Mouse (Mus musculus) embryonic facial prominence, embryonic 11.5 days (tissue): ENCODE measurements at regions not wholly inside any gene's neighbourhood (a gene's known extent, or its start where the extent isn't known, plus 50 kb on each side); places are given as distances from the start of the nearest gene placed in this dataset.

ENCODE experiments used
- ATAC-seq: fragments of 200-750 bp; cut with Nextera tagmentation; replicated peaks from 2 replicates; pipeline ENCODE4 v1.8.0; 2017; ENCODE audit warnings: low read depth; ENCODE audit not compliant: insufficient number of reproducible peaks, low FRiP score, low TSS enrichment
- DNase-seq: peaks from one replicate; pipeline ENCODE4 v3.0.0-alpha.2; 2015; ENCODE audit warnings: low spot score
- H3K27ac ChIP-seq: fragments of 300-500 bp; sonication (generic); replicated peaks from 2 replicates; pipeline ENCODE4 v1.5.1; 2014; ENCODE audit warnings: mild to moderate bottlenecking, low read depth, low read length, control low read depth
- H3K27me3 ChIP-seq: fragments of 300-500 bp; sonication (generic); 2 replicates; pipeline ENCODE4 v1.6.1; 2014; ENCODE audit warnings: mild to moderate bottlenecking, low read length, moderate library complexity, mixed read lengths; ENCODE audit not compliant: control insufficient read depth, insufficient read depth
- H3K36me3 ChIP-seq: fragments of 300-500 bp; sonication (generic); replicated peaks from 2 replicates; pipeline ENCODE4 v1.6.1; 2014; ENCODE audit warnings: low read depth, mild to moderate bottlenecking, low read length, moderate library complexity, mixed read lengths; ENCODE audit not compliant: control insufficient read depth, insufficient read depth
- H3K4me1 ChIP-seq: fragments of 300-500 bp; sonication (generic); 2 replicates; pipeline ENCODE4 v1.6.1; 2014; ENCODE audit warnings: low read length, mixed read lengths; ENCODE audit not compliant: control insufficient read depth, insufficient read depth
- H3K4me2 ChIP-seq: fragments of 300-500 bp; sonication (generic); 2 replicates; pipeline ENCODE4 v1.6.1; 2014; ENCODE audit warnings: low read depth, mild to moderate bottlenecking, control low read depth, low read length, moderate library complexity
- H3K4me3 ChIP-seq: fragments of 300-500 bp; sonication (generic); 2 replicates; pipeline ENCODE4 v1.5.1; 2014; ENCODE audit warnings: low read depth, low read length, control low read depth
- H3K9ac ChIP-seq: fragments of 300-500 bp; sonication (generic); replicated peaks from 2 replicates; pipeline ENCODE4 v1.6.1; 2014; ENCODE audit warnings: mild to moderate bottlenecking, control low read depth, low read length
- H3K9me3 ChIP-seq: fragments of 300-500 bp; sonication (generic); replicated peaks from 2 replicates; pipeline ENCODE4 v1.6.1; 2016; ENCODE audit warnings: mild to moderate bottlenecking, low read length, inconsistent platforms, mixed read lengths; ENCODE audit not compliant: control insufficient read depth
- WGBS: fragments of 180-500 bp; shearing (Covaris S2); extraction: QIAGEN DNeasy Blood & Tissue Kit; methylation state at CpG from one replicate; pipeline ENCODE4 v1.1.7; 2014; 5-methylcytosine and 5-hydroxymethylcytosine counted together

GRCm38 (mm10) chr10:100931739-100932138 lies 341.5 kb downstream of the 1700017N19Rik start:
- no peak overlapping the region for H3K9ac ChIP-seq
- H3K36me3 ChIP-seq: no peaks in the 10 kb centered on the region
- no peak for DNase-seq
- no peak overlapping the region for H3K4me3 ChIP-seq
- no peak overlapping the region for H3K4me2 ChIP-seq
- no peak for ATAC-seq
- H3K27ac ChIP-seq: no peak overlapping the region
- no peaks in the 10 kb centered on the region for H3K9me3 ChIP-seq
- no peaks in the 10 kb centered on the region for H3K27me3 ChIP-seq
- WGBS: 83% methylated on average over 1 of the region's 1 CpGs
- no peaks in the 10 kb centered on the region for H3K4me1 ChIP-seq

- WGBS: 92% methylated on average over 9 of the region's 9 CpGs
- ATAC-seq: no peak
Observed at GRCm38 (mm10) chr10:100958371-100958770, 368.1 kb downstream of the 1700017N19Rik start.

GRCm38 (mm10) chr10:101003469-101003868 lies 413.2 kb downstream of the 1700017N19Rik start:
- Histone ChIP-seq H3K4me1 (no peaks in the 10 kb centered on the region), H3K27me3 (no peaks in the 10 kb centered on the region), H3K4me2 (no peak overlapping the region), H3K36me3 (no peaks in the 10 kb centered on the region), H3K27ac (no peak overlapping the region), H3K9ac (no peak overlapping the region), H3K4me3 (no peak overlapping the region), H3K9me3 (no peaks in the 10 kb centered on the region)
- 76% methylated on average over 2 of the region's 2 CpGs for WGBS
- DNase-seq (no peak), ATAC-seq (no peak)

More at GRCm38 (mm10) chr10:100958371-100958770, 368.1 kb downstream of the 1700017N19Rik start:
- no peak overlapping the region for H3K9ac ChIP-seq
- no peaks in the 10 kb centered on the region for H3K4me1 ChIP-seq
- no peak overlapping the region for H3K4me2 ChIP-seq
- no peaks in the 10 kb centered on the region for H3K27me3 ChIP-seq
- H3K27ac ChIP-seq: no peak overlapping the region
- no peaks in the 10 kb centered on the region for H3K36me3 ChIP-seq
- H3K9me3 ChIP-seq: no peaks in the 10 kb centered on the region
- no peak overlapping the region for H3K4me3 ChIP-seq
- DNase-seq: no peak

DNA sequence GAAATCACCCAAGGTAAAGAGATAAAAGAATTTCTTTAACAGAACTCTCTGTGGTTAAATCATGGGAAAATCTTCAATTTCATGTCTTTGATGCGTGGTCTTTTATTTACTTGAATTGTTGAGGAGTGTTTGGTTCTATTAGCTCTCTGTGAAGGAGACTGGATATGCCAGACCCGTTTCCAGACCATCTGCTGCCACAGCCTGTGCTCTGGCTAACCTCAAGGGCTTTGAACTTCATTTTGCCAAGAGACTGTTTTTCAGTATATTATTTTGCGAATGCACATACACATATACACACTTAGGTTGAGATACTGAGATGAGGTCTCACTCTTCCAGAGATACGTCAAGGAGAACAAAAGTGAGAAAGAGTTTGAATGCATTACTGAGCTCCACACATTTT lies 414.4 kb downstream of the 1700017N19Rik start:
- WGBS: 84% methylated on average over 4 of the region's 4 CpGs
- no peak for ATAC-seq
- no peak overlapping the region for H3K9ac ChIP-seq
- no peak overlapping the region for H3K27ac ChIP-seq
- no peaks in the 10 kb centered on the region for H3K36me3 ChIP-seq
- DNase-seq: no peak
- H3K27me3 ChIP-seq: no peaks in the 10 kb centered on the region
- H3K4me1 ChIP-seq: no peaks in the 10 kb centered on the region
- no peak overlapping the region for H3K4me3 ChIP-seq
- H3K9me3 ChIP-seq: no peaks in the 10 kb centered on the region
- H3K4me2 ChIP-seq: no peak overlapping the region

- Histone ChIP-seq H3K27ac (no peak overlapping the region), H3K4me2 (no peak overlapping the region), H3K9me3 (no peaks in the 10 kb centered on the region), H3K9ac (no peak overlapping the region), H3K4me1 (no peaks in the 10 kb centered on the region), H3K4me3 (no peak overlapping the region), H3K36me3 (no peaks in the 10 kb centered on the region), H3K27me3 (no peaks in the 10 kb centered on the region)
- WGBS: 90% methylated on average over 1 of the region's 1 CpGs
- ATAC-seq (no peak), DNase-seq (no peak)
Observed at GRCm38 (mm10) chr10:101015416-101015815, 425.1 kb downstream of the 1700017N19Rik start.

DNA sequence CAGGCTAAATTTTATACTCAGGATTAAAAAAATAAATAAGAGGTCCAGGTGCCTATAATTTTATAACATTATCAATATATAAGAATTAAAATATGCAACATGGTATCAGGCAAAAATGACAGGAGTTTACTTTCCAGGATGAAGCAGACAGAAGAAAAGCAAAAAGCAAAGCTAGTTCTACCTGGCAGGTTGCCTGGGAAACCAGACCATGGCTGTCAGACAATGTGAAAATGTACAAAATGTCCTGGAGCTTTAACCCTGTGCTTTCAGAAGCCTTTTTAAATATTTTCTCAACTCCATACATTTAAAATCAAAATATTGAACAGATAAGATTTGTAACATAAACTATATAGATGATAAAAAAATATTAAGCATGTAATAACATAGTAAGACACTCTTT lies 448.3 kb downstream of the 1700017N19Rik start:
- Histone ChIP-seq H3K4me1 (no peaks in the 10 kb centered on the region), H3K9ac (no peak overlapping the region), H3K36me3 (no peaks in the 10 kb centered on the region), H3K4me3 (no peak overlapping the region), H3K27me3 (no peaks in the 10 kb centered on the region), H3K27ac (no peak overlapping the region), H3K9me3 (no peaks in the 10 kb centered on the region), H3K4me2 (no peak overlapping the region)
- no peak for DNase-seq
- ATAC-seq: no peak

- 92% methylated on average over 1 of the region's 1 CpGs for WGBS
- no peak overlapping the region for H3K9ac ChIP-seq
Observed at GRCm38 (mm10) chr10:101039034-101039433, 448.8 kb downstream of the 1700017N19Rik start.

More at GRCm38 (mm10) chr10:101039034-101039433, 448.8 kb downstream of the 1700017N19Rik start:
- Histone ChIP-seq H3K4me2 (no peak overlapping the region), H3K4me1 (no peaks in the 10 kb centered on the region), H3K27me3 (no peaks in the 10 kb centered on the region), H3K4me3 (no peak overlapping the region), H3K36me3 (no peaks in the 10 kb centered on the region), H3K9me3 (no peaks in the 10 kb centered on the region), H3K27ac (no peak overlapping the region)
- ATAC-seq (no peak), DNase-seq (no peak)
